Mouse (Mus musculus) spleen, adult 10 weeks (tissue): ENCODE measurements around the gene Vmn2r79. TPM values are rescaled to one million over a fixed set of nuclear protein-coding genes. Genes with fewer than 3 reads are reported as not detected.

Experiments
- polyA plus RNA-seq: library from polyadenylated mRNA; stranded (reverse); fragments of 350-450 nt; fragmentation: Illumina TruSeq; extraction: RNeasy Lipid Tissue Mini Kit (QIAGEN cat#74804); gene quantifications from one replicate; pipeline ENCODE4 v1.2.3, GENCODE M21; 2015; ENCODE audit warnings: low replicate concordance; ENCODE audit not compliant: insufficient read depth

Gene Vmn2r79
- not detected for polyA plus RNA-seq

DNA sequence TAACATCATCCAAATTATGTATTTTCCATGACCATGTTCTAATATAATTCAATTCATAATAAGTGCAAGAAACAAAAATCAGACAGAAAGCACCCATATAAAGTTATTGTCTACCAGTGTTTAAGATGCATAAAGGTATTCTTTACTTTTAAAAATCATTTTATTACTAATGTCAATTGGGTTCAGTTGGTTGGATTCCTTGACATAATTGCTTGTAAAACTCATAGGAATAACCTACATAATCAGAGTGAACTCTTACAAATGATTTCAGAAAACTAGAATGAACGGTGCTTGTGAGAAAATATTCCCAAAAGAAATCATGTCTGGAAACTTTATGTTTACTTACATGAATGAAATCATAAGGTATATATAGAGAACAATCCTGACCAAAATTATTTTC lies at the start of gene Vmn2r79:
Vmn2r79 (plus strand) TSS at position 301 of the 400 bp plus-strand sequence.

Other genes with a start within 250 kb of the Vmn2r79 start
- gene Folh1, start 220.2 kb upstream of the Vmn2r79 start, polyA plus RNA-seq: 0.61 TPM
- not detected for gene Vmn2r77, start 201.1 kb upstream of the Vmn2r79 start, polyA plus RNA-seq
- gene Vmn2r78, start 81.0 kb upstream of the Vmn2r79 start, polyA plus RNA-seq: not detected
- gene Nox4, start 250.0 kb downstream of the Vmn2r79 start, polyA plus RNA-seq: 0.36 TPM